Mouse (Mus musculus): ENCODE measurements around the gene Tmem150c. TPM values are rescaled to one million over a fixed set of nuclear protein-coding genes. Genes with fewer than 3 reads are reported as not detected.

The Tmem150c gene
- total RNA-seq, 2 experiments from 2014 or later, result 77.4 to 83.2 TPM

Other genes with a start within 250 kb of the Tmem150c start
- gene Hnrnpd, start 180.9 kb downstream of the Tmem150c start, total RNA-seq (2021), result 100 to 1,000 TPM; 205 to 208 TPM
- 1 to 10 TPM; 1.9 to 2.3 TPM for gene 4930524J08Rik, start 180.7 kb downstream of the Tmem150c start, total RNA-seq (2021)
- gene Hnrnpdl, start 120.1 kb downstream of the Tmem150c start, total RNA-seq (2021), result 100 to 1,000 TPM; 182 to 190 TPM
- 10 to 100 TPM; 53.8 to 56.6 TPM for gene Enoph1, start 119.8 kb downstream of the Tmem150c start, total RNA-seq (2021)

Data from layer of hippocampus, postnatal 36 days (tissue).